Mouse (Mus musculus) E14TG2a.4 (cell line): ENCODE measurements at regions not wholly inside any gene's neighbourhood (a gene's known extent, or its start where the extent isn't known, plus 50 kb on each side); places are given as distances from the start of the nearest gene placed in this dataset.

Source experiments
- CTCF ChIP-seq: conservative IDR thresholded peaks from 2 replicates; pipeline ENCODE4 v1.5.1; 2014; ENCODE audit warnings: low read length
- POU5F1 ChIP-seq: IDR thresholded peaks from 2 replicates; pipeline ENCODE4 v1.6.1; 2014; ENCODE audit warnings: low read length, borderline replicate concordance

GRCm38 (mm10) chr2:159863185-159863584 lies 470.8 kb downstream of the Gm826 start:
- no peak for TF ChIP-seq CTCF
- no peak for TF ChIP-seq POU5F1
